Mouse (Mus musculus) adipocyte (in vitro differentiated cells): ENCODE data around the gene Izumo1.

ENCODE experiments used
- DNase-seq: peaks from one replicate; pipeline ENCODE4 v3.0.0-alpha.2; 2016; ENCODE audit warnings: low spot score

Gene Izumo1

DNA sequence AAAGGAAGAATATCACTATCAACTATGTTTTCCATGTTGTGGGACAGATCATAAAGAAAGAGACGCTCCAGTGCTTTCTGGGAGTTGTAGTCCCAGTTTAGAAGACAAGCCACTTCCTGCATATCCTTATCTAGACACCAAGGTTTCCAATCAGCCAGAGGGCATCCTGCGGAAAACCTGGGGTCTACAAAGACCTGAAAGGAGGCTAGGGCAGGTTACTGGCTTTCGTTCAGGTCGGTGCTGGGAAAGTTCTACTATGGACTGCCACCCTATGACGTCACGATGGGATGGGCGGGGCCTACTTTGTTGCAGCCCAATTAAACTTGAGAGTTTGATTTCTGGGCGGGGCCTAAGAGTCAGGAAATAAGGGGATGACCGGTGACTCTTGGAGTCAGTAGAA lies at the start of gene Izumo1:
Gene Izumo1 (plus strand): TSS at position 369 of the 400 bp plus-strand sequence.
- DNase-seq: no peak

DNA sequence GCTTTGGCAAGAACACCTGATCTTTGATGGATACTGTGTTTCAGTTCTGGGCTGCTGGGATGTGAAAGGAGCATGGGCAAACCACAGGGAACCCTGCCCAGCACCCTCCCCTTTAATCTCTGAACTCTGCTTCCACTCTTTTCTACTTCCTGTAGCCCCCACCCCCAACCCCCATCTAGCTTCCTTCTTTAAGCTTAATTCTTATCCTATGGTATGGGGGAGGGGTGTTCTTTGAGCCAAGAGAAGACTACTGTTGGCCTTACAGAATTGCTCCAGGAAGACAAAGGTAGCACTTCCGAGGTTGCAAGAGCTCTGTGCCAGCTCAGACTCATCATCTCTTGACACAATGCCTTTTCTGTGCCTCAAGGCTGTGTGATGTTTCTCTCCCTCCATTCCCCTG lies 49.6 kb upstream of the Izumo1 start:
- no peak for DNase-seq

DNA sequence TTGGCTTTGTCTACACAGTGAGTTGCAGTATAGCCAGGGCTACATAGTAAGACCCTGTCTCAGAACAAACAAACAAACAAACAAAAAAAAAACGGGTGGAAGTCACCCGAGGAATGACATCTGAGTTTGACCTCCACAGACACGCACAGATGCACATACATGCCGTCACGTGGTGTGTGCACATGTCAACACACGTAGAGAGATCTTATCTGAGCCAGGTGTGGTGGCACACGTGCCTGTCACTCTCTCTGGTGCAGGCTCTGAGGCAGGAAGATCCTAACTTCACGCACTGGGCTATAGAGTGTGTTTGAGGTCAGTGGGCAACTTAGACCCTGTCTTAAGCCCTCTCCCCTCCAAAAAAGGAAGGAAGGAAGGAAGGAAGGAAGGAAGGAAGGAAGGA lies 47.7 kb upstream of the Izumo1 start:
- DNase-seq: no peak

DNA sequence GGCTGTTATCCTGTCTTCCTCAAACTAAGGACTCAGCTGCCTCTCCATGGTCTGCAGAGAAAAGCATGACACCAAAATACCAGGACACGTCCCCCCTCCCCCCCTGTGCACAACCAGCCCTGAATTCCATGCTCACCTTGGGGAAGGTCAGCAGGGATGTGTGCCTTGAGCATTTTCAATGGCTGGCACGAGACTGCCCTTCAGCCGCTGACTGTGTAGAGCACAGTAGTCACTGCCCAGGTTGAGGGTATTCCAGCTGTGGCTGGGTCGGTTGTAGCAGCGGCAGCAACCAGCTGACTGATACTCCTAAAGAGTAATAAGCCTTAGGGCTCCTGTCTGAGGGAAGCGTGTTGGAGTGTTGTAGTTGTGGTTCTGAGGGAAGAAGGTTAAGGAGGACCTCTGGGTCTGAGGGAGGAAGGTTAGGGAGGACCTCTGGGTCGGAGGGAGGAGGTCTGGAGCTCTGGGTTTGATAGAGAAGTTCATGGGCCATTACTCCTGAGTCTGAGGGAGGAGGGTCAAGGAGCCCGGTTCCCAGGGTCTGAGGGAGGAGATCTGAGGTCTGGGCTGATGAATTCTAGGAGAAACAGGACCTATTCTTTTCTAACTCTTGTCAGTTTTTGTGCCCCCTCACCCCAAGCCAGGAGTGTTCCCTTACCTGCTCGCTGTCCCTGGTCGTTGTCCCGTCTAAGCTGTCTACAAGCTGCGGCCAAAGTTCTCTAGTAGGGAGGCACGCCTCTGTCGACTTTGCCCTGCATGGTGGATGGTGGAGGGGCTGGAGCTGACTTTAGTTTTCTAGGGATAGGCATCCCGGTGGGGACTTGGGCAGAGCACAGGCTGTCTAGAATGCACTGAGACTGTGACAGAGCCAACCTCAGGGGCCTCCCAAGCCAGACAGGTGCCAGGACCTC lies 46.9 kb upstream of the Izumo1 start:
- DNase-seq: no peak

DNA sequence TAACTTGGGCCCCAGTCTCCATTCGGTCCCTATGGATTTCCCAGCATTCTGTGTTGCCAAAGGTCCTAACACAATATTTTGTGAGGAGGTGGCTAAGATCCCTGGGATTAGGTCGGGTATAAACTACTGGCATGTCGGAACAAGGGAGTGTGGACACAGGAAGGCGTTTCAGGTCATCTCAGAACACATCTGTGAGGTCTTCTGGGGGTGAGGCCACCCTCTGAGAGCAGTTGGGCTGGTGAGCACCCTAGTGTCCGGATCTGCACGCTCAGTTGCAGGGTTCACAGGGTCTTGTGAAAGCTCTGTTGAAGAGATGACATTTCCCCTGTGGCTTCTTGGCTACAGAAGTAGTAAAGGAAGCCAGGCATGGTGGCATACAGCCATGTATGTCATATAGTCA lies 35.7 kb upstream of the Izumo1 start:
- DNase-seq: peak; percentile 69

DNA sequence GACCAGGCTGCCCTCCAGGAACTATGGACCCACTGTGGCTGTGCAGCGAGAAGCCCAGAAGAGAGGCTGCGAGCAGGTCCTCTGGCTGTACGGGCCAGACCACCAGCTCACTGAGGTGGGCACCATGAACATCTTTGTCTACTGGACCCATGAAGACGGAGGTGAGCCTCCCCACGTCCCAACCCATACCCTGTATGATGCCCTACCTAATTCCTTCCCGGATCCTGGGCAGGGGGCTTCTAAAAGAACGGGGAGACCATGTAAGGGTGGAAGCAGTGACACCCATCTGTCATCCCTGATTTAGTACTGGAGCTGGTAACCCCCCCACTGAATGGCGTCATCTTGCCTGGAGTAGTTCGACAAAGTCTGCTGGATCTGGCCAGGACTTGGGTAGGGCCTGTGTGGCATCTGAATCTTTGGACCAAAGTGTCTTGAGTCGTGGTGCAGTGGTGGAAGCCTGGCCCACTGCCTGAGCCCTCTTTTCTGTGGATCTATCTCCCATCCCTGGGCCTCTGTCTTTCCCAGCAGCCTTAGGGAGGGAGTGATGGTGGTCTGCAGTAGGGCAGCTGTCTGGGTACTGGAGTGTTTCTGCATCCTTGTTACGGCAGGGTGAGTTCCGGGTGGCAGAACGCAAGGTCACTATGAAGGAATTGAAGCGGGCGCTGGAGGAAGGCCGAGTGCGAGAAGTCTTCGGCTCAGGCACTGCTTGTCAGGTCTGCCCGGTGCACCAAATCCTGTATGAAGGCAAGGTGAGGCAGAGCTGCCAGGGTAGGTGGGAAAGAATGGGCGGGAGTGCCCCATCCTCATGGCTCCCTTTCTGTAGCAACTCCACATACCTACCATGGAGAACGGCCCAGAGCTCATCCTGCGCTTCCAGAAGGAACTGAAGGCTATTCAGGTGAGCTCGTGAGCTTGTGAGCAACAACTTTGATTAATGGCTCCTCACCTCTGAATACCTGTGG lies 33.7 kb upstream of the Izumo1 start:
- no peak for DNase-seq

DNA sequence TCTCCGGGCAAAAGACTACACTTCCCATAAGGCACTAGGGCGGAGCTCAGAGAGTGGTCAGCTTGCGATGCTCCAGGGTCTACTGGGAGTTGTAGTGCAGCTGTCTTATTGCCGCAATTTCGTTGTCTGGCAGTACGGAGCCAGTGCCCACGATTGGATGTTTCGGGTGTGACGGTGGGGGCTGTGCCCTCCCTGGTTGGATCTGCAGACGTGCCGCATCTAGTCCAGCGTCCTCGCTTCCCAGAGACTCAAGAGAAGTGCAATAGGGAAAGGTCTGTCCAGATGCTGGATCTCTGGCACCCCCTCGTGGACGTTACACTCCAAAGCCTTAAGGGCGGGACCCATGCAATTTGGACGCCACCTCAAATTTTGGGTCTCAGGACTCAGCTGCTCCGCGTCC lies 32.4 kb upstream of the Izumo1 start:
- DNase-seq: peak; percentile 94

DNA sequence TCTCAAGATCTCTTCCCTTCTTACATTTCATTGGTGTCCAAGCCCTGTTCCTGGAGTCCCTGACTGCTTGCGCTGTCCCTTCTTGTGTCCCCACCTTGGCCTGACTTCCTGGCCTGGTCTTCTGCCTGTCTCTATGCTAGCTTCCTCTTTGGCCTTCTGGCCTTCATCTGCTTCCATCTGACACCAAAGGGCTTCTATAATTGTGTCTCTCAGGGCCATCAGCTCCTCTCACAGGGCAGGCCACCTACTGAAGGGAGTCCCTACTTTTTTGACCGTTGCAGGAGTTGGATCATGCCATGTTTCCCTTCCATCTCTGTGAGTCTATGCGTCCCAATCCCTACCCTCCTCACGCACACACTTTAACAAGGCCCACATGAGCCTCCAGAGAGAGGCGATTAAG lies 31.7 kb upstream of the Izumo1 start:
- no peak for DNase-seq

DNA sequence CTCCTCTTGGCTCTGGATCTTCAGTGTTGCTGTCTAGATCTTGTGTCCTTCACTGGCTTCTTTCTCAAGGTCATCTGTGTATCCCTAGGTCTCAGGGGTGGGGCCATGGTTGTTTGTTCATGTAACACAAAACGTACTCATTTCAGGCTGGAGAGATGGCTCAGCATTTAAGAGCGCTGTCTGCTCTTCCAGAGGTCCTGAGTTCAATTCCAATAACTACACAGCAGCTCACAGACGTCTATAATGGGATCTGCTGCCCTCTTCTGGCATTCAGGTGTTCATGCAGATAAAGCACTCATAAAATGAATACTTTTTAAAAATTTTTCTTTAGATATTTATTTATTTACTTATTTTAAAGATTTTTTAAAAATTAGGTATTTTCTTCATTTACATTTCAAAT lies 30.7 kb upstream of the Izumo1 start:
- DNase-seq: peak; percentile 41

DNA sequence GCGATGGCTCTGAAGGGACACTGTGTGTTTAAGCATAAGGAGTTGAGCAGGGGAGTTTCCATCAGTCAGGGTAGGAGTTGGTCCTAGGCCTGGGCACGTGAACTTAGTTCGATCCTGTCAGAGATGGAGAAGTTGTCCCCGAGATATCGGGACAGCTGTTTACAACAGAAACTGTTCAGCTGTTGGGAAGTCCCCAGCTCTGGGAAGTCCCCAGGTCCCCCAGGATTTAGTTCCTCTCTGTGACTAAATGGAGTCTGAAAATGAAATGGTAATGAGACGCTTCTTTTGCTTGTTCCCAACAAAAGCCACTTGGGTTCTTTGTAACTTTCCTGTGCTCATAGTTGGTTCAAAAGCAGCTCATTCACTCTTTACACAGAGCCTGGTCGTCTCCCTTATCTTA lies 29.7 kb upstream of the Izumo1 start:
- no peak for DNase-seq

DNA sequence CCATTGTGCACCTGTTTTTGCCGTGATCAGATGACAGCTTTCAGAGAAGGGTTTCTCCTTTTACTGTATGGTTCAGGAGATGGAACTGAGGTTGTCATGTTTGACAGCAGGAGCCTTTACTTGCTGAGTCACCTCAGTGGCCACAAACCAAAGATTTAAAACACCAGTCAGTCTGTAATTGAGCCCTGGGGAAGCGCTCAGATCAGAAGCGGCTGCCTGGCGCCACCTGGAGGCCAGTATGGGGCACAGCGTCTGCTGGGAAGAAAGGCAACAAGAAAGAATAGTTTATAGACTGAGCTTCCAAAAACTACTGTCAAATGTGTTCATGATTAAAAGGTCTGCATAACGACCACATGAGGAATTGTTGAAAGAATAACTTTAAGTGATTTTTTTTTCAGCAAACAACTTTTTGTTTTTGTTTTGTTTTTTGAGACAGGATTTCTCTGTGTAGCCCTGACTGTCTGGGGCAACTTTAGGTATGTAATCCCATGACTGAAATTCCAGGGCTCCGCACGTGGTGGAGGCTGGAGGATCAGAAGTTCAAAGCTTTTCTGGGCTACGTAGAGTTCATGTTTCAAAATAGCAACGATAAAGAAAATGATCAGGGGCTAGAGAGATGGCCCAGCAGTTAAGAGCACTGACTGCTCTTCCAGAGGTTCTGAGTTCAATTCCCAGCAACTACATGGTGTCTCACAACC lies 28.3 kb upstream of the Izumo1 start:
- DNase-seq: peak; percentile 76

DNA sequence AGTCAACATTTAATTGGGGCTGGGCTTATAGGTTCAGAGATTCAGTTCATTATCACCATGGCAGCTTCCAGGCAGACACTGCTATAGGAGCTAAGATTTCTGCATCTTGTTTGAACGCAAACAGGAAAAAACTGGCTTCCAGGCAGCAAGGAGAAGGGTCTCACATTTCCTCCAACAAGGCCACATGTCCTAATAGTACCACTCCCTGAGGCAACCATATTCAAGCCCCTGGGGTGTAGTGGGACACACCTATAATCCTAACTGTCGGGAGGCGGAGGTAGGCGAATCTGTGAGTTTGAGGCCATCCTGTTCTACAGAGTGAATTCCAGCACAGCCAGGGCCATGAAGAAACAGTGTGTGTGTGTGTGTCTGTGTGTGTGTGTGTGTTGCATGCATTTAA lies 26.4 kb upstream of the Izumo1 start:
- DNase-seq: no peak

DNA sequence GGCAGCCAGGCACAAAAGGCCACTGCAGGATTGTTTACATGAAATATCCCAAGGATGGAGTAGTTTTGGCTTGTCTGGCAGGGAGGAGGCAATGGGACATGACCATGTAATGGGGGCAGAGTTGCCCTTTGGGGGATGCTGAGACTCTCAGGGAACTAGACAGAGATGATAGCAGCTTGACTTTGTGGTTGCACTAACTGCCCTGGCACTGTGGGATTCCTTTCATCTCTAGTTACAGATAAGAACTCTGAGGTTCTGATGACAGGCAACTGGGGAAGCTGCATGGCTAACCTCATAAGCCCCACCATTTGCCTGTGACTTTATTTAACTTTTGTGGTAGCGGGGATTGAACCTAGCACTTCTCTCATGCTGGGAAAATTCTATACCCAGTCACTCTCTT lies 25.5 kb upstream of the Izumo1 start:
- DNase-seq: no peak

DNA sequence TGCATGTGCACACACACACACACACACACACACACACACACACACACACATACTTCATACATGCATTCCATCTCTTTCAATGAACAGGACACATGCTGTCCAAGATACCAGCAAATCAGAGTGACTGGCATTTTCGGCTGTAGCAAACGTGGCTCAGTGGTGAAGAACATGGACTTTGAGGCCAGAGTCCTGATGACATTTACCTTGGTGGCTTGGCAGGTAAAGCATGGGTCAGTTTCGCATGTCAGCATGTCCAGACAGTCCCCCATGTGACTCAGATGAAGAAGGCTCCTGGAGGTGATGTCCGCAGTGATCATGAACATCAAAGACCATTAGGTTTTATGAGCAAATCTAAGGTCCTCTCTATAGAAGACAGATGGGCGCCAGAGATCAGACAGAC lies 24.6 kb upstream of the Izumo1 start:
- DNase-seq: no peak

DNA sequence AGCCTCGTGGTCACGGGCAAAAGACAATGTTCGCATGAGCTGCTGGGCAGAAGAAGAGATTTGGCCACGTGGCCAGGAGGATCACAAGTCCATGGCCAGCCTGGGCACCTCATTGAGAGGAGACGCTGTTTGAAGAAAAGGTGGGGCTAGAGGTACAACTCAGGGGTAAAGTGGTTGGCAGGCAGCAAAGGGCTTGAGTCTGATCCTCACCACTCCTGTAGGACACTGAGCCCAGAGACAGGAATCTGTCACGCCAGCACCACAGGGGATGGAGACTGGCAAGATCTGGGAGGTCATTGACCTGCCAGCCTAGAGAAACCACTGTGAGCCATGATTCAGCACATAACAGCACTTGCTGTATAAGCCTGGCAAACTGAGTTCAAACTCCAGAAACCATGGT lies 24.1 kb upstream of the Izumo1 start:
- DNase-seq: no peak

DNA sequence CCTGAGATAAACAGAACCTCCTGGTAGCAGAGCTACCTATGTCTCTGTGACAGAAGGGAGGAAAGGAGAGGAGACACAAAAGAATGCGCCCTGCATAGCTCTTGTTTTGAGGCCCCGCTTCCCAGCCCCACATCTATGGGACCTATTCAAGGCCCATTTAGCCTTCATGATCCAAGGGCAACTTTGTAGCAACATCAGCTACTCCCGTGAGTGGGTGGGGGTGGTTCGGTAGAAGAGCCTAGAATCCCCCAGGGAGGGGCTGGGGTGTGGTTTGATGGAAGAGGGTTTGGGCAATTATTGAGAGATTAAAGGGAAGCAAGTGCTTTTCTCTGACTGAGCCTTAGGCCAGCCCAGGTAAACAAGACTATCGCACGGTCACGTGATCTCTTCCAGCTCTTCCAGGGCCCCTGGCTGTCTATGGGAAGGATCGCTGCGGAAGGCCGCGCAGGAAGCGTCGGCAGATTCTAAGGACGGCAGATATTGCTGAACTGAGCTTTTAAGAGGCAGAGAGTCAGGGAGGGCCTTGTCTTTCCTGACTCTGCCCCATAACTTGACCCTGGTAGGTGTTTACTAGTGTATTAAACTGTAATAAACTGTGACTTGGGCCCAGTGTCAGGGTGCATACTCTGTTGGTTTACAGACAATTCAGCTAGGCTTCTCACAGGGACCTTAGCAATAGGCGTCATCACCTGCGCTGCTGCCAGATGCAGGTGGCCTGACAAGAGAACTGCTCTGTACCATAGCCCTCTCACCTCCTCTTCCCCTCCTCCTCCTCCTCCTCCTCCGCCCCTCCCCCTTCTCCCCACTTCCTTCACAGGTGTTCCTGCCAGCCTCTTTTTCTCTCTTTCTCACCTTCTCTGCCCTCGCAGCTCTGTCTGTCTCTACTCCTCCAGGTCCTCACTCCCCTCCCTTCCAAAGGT lies 22.4 kb upstream of the Izumo1 start:
- DNase-seq: no peak

DNA sequence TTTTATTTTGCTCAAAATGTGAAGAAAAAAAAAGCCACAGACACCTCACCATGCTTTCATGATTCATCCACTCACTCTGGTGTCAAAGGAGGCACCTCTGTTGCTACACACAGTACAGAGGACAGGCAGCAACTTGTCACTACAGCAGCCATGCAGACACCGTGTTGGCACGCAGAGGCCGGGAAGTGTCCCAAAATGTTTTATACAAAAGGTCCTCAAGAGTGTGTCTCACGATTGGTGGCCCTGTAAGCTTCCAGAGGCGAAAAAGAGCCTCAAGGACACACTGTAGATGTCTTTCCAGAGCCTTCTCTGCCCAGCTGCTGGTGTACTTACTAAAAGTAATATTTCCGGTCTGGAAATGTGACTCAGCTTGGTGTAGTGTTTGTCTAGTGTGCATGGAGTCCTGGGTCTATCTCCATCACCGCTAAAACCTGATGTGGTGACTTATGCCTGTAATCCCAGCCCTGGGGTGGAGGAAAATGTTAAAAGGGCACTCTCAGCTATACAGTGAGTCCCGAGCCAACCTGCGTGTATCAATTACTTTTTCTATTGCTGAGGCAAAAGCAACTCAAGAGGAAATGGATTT lies 15.8 kb upstream of the Izumo1 start:
- no peak for DNase-seq

DNA sequence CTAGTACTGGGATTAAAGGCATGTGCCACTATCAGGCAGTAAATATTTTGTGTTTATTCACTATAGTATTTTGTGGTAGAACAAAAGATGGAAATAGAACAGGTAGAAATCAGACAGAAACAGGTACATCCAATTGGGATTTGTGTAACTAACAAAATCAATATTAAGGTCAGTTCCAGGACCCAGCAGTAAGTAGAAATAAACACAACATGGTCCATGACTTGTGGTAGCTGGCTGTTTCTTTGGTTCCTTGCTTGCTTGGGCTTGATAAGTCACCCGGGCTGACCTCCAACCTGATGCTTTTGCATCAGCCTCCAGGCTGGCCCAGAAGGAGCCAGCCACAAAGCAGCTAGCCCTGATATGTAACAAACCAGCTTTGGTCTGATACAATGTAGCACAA lies 12.1 kb upstream of the Izumo1 start:
- DNase-seq: no peak

DNA sequence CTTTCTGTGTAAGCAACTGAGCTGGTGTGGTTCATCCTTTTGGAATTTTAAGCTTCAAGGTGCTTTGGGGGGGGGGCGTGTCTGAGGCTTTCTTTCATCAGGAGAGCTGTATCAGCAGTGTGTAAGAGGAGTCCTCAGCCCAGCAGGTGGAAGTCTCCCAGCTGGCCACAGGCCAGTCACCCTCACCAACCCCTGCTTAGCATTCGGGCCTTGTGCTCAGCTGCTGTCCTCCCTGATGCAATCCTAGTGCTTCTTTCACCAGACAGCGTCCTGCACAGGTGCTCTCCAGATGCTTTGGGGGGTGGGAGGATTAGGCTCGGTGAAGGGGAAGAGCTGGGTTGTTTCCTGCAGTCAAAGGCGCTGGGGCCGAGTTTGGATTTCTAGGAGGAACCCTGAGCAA lies 5.3 kb upstream of the Izumo1 start:
- DNase-seq: no peak

DNA sequence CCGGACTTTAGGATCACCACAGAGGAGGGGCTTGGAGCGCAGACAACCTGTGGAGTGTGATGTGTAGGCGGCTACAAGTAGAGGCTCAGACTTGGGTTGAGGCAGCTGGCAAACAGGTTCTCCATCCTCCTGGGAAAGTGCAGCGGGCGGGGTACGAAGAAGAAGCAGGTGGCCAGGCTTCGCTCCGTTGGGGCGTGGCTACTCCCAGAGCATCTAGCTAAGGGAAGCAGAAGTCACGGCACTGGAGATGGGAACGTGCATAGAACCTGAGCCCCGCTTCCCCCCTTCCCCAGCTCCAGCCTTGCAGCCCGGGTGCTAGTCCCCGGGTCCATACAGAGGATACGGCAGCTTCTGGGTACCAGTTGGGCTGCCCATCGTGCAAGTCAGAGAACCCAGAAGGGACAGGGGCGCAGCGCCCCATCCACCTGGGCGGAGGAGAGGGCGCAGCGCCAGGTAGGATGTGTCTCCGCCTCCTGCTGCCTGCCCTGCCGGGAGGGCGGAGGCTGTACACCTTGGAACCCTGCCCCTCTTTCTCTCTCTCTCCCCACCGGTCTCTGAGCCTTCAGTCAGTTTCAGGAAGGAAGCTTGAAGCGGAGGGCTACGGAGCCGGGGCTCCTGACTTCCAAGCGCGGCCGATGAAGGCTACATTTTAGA lies 4.4 kb upstream of the Izumo1 start, which contains the start of gene Fut1:
Gene Fut1 (plus strand): TSS at position 248 of the 654 bp plus-strand sequence.
- no peak for DNase-seq
